Mouse (Mus musculus) heart, embryonic 11.5 days (tissue): Measurements from ENCODE around the gene Pdlim4. TPM values are rescaled to one million over a fixed set of nuclear protein-coding genes. Genes with fewer than 3 reads are reported as not detected.

Experiments used
- ATAC-seq: fragments of 200-750 bp; cut with Nextera tagmentation; replicated peaks from 2 replicates; pipeline ENCODE4 v1.8.0; 2017; ENCODE audit warnings: moderate library complexity; ENCODE audit not compliant: insufficient number of reproducible peaks, low FRiP score, low TSS enrichment
- H3K27ac ChIP-seq: fragments of 300-500 bp; sonication (generic); 2 replicates; pipeline ENCODE4 v1.5.1; 2014; ENCODE audit warnings: mild to moderate bottlenecking, low read depth, low read length
- H3K27me3 ChIP-seq: fragments of 300-500 bp; sonication (generic); 2 replicates; pipeline ENCODE4 v1.6.1; 2014; ENCODE audit warnings: mild to moderate bottlenecking, low read length, mixed read lengths; ENCODE audit not compliant: control insufficient read depth, insufficient read depth
- H3K36me3 ChIP-seq: fragments of 300-500 bp; sonication (generic); 2 replicates; pipeline ENCODE4 v1.6.1; 2014; ENCODE audit warnings: mild to moderate bottlenecking, low read length, moderate library complexity, mixed read lengths; ENCODE audit not compliant: control insufficient read depth, insufficient read depth
- H3K4me1 ChIP-seq: fragments of 300-500 bp; sonication (generic); 2 replicates; pipeline ENCODE4 v1.6.1; 2014; ENCODE audit warnings: low read length; ENCODE audit not compliant: control insufficient read depth, insufficient read depth
- H3K4me2 ChIP-seq: fragments of 300-500 bp; sonication (generic); 2 replicates; pipeline ENCODE4 v1.6.1; 2014; ENCODE audit warnings: mild to moderate bottlenecking, moderate library complexity
- H3K4me3 ChIP-seq: fragments of 300-500 bp; sonication (generic); 2 replicates; pipeline ENCODE4 v1.5.1; 2014; ENCODE audit warnings: low read depth, low read length
- H3K9ac ChIP-seq: fragments of 300-500 bp; sonication (generic); 2 replicates; pipeline ENCODE4 v1.6.1; 2014; ENCODE audit warnings: mild to moderate bottlenecking, low read depth, low read length, moderate library complexity
- H3K9me3 ChIP-seq: fragments of 300-500 bp; sonication (generic); replicated peaks from 2 replicates; pipeline ENCODE4 v1.6.1; 2016; ENCODE audit warnings: low read length; ENCODE audit not compliant: control insufficient read depth
- WGBS: fragments of 180-500 bp; shearing (Covaris S2); extraction: QIAGEN DNeasy Blood & Tissue Kit; methylation state at CpG from one replicate; pipeline ENCODE4 v1.1.7; 2014; ENCODE audit not compliant: insufficient replicate concordance; 5-methylcytosine and 5-hydroxymethylcytosine counted together
- polyA plus RNA-seq: library from polyadenylated mRNA; unstranded; fragments of >200 nt; fragmentation: Nextera tagmentation; extraction: Ambion mirVana; gene quantifications from 2 replicates; pipeline ENCODE4 v1.2.1, GENCODE M21; 2014

The Pdlim4 gene
- polyA plus RNA-seq, 1 experiment from 2014 or later: 12.0 TPM

DNA sequence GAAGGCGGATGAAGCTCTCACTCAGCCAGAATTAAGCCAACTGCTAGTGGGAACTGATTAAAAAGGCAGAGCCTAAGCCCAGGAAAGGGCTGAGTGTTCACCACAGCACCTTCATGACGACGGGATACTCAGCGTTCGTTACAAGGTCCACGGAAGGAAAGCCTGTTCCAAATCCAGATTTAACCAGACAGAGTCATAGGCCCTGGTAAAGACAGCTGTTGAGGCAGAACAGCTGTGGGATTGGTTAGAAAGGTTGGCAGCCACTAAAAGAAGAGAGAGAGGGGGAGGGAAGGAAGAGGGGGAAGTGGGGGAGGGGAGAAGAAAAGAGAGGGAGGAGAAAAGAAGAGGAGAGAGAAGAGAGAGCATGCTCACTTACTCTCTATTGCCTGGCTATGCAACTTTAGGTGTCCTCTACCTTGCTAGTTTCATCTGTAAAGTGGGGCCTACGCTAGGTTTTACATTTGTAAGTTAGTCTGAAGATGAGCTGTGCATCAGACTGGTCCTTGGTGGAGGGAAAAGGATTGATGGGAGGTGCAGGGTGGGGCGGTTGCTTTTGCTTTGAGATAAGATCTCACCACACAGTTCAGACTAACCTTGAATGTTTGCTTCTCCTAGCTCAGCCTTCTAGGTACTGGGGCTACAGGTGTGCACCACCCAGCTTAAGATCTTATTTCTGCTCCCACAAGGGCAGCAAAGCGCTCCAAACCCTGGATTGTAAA, 5.9 kb downstream of the Pdlim4 start:
- Histone ChIP-seq H3K4me1 (peaks cover 31% of the 10 kb centered on the region), H3K4me2 (no peak overlapping the region), H3K9me3 (no peaks in the 10 kb centered on the region), H3K9ac (no peak overlapping the region), H3K27ac (no peak overlapping the region), H3K36me3 (no peaks in the 10 kb centered on the region), H3K4me3 (no peak overlapping the region), H3K27me3 (peaks cover 10% of the 10 kb centered on the region; the same call in 1 of the 2 replicates)
- whole genome bisulfite sequencing: 78% methylated on average over 9 of the region's 9 CpGs
- ATAC-seq: no peak

- Histone ChIP-seq H3K4me1 (peaks cover 25% of the 10 kb centered on the region), H3K9me3 (no peaks in the 10 kb centered on the region), H3K4me3 (no peak overlapping the region), H3K36me3 (no peaks in the 10 kb centered on the region), H3K27ac (no peak overlapping the region), H3K27me3 (peaks cover 9% of the 10 kb centered on the region; the same call in 1 of the 2 replicates), H3K9ac (no peak overlapping the region), H3K4me2 (no peak overlapping the region)
- ATAC-seq: no peak
- 78% methylated on average over 12 of the region's 12 CpGs for WGBS
Observed at GRCm38 (mm10) chr11:54062086-54062752, 6.6 kb downstream of the Pdlim4 start.

GRCm38 (mm10) chr11:54060316-54060715, 8.5 kb downstream of the Pdlim4 start:
- Histone ChIP-seq H3K9me3 (no peaks in the 10 kb centered on the region), H3K4me1 (peaks cover 19% of the 10 kb centered on the region), H3K9ac (no peak overlapping the region), H3K4me3 (no peak overlapping the region), H3K36me3 (no peaks in the 10 kb centered on the region), H3K27ac (no peak overlapping the region; the same call in 1 of the 2 replicates), H3K4me2 (no peak overlapping the region), H3K27me3 (0 out of 2 replicates have a peak, but pooled peaks cover 11% of the 10 kb centered on the region)
- 33% methylated on average over 9 of the region's 9 CpGs for WGBS
- ATAC-seq: no peak

GRCm38 (mm10) chr11:54059526-54059925, 9.3 kb downstream of the Pdlim4 start:
- no peak overlapping the region for H3K4me3 ChIP-seq
- H3K27me3 ChIP-seq: 0 out of 2 replicates have a peak, but pooled peaks cover 11% of the 10 kb centered on the region
- no peak for ATAC-seq
- H3K36me3 ChIP-seq: no peaks in the 10 kb centered on the region
- H3K4me2 ChIP-seq: no peak overlapping the region
- H3K4me1 ChIP-seq: peaks cover 19% of the 10 kb centered on the region
- H3K9me3 ChIP-seq: no peaks in the 10 kb centered on the region
- no peak overlapping the region for H3K9ac ChIP-seq
- H3K27ac ChIP-seq: no peak overlapping the region
- 65% methylated on average over 1 of the region's 1 CpGs for WGBS

GRCm38 (mm10) chr11:54058643-54059042, 10.2 kb downstream of the Pdlim4 start:
- 16% methylated on average over 6 of the region's 6 CpGs for WGBS
- H3K36me3 ChIP-seq: no peaks in the 10 kb centered on the region

GRCm38 (mm10) chr11:54058056-54058617, 10.7 kb downstream of the Pdlim4 start:
- no peak overlapping the region for H3K27ac ChIP-seq
- WGBS: 51% methylated on average over 10 of the region's 10 CpGs
- no peak overlapping the region for H3K4me2 ChIP-seq
- no peak overlapping the region for H3K9ac ChIP-seq
- no peak overlapping the region for H3K4me3 ChIP-seq
- peaks cover 19% of the 10 kb centered on the region for H3K4me1 ChIP-seq
- no peaks in the 10 kb centered on the region for H3K9me3 ChIP-seq
- no peak for ATAC-seq
- no peaks in the 10 kb centered on the region for H3K36me3 ChIP-seq
- 0 out of 2 replicates have a peak, but pooled peaks cover 11% of the 10 kb centered on the region for H3K27me3 ChIP-seq

More at GRCm38 (mm10) chr11:54058643-54059042, 10.2 kb downstream of the Pdlim4 start:
- 0 out of 2 replicates have a peak, but pooled peaks cover 11% of the 10 kb centered on the region for H3K27me3 ChIP-seq
- H3K4me2 ChIP-seq: no peak overlapping the region
- no peak for ATAC-seq
- H3K9me3 ChIP-seq: no peaks in the 10 kb centered on the region
- H3K27ac ChIP-seq: no peak overlapping the region
- H3K4me1 ChIP-seq: peaks cover 19% of the 10 kb centered on the region
- H3K4me3 ChIP-seq: no peak overlapping the region
- H3K9ac ChIP-seq: no peak overlapping the region

- no peak overlapping the region for H3K4me2 ChIP-seq
- no peaks in the 10 kb centered on the region for H3K9me3 ChIP-seq
- H3K9ac ChIP-seq: no peak overlapping the region
- H3K36me3 ChIP-seq: no peaks in the 10 kb centered on the region
- peaks cover 19% of the 10 kb centered on the region for H3K4me1 ChIP-seq
- no peak overlapping the region for H3K27ac ChIP-seq
- no peak overlapping the region for H3K4me3 ChIP-seq
- no peak for ATAC-seq
- H3K27me3 ChIP-seq: 0 out of 2 replicates have a peak, but pooled peaks cover 11% of the 10 kb centered on the region
- 36% methylated on average over 2 of the region's 2 CpGs for WGBS
Observed at GRCm38 (mm10) chr11:54057428-54057827, 11.4 kb downstream of the Pdlim4 start.

DNA sequence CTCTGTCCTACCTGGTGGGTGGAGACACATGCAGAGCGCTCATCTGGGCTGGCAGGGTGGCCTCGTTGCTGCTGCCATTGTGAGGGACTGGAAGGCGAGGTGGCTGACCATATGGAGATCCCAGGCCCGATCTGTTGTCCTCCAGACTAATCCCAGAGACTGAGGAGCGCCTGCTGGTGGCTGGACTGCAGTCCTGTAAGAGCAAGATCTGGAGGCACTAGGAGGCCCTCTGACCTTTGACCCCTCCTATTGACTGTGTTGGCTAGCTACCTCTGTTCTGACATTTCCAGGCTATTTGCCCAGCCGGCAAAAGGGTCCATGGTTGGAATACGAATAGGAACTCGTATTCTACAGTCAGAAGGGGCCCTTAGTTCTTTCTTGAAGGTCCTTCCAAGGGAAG, 12.7 kb downstream of the Pdlim4 start:
- Histone ChIP-seq H3K9me3 (no peaks in the 10 kb centered on the region), H3K27me3 (0 out of 2 replicates have a peak, but pooled peaks cover 7% of the 10 kb centered on the region), H3K27ac (no peak overlapping the region), H3K4me2 (no peak overlapping the region), H3K4me3 (no peak overlapping the region), H3K4me1 (peaks cover 19% of the 10 kb centered on the region), H3K9ac (no peak overlapping the region), H3K36me3 (no peaks in the 10 kb centered on the region)
- no peak for ATAC-seq
- whole genome bisulfite sequencing: 59% methylated on average over 8 of the region's 8 CpGs
